Mouse (Mus musculus) midbrain, embryonic 14.5 days (tissue): ENCODE measurements around the gene Gnai2. TPM values are rescaled to one million over a fixed set of nuclear protein-coding genes. Genes with fewer than 3 reads are reported as not detected.

Experiments used
- ATAC-seq: fragments of 200-750 bp; cut with Nextera tagmentation; 2 replicates; pipeline ENCODE4 v1.8.0; 2017; ENCODE audit warnings: moderate number of reproducible peaks, moderate library complexity; ENCODE audit not compliant: low FRiP score, low TSS enrichment
- DNase-seq: peaks from one replicate; pipeline ENCODE4 v3.0.0-alpha.2; 2015
- H3K27ac ChIP-seq: fragments of 300-500 bp; sonication (generic); replicated peaks from 2 replicates; pipeline ENCODE4 v1.5.1; 2014; ENCODE audit warnings: mild to moderate bottlenecking, low read depth, low read length, moderate library complexity
- H3K27me3 ChIP-seq: fragments of 300-500 bp; sonication (generic); 2 replicates; pipeline ENCODE4 v1.6.1; 2014; ENCODE audit warnings: low read length, control low read depth, mixed read lengths; ENCODE audit not compliant: control insufficient read depth, insufficient read depth
- H3K36me3 ChIP-seq: fragments of 300-500 bp; sonication (generic); 2 replicates; pipeline ENCODE4 v1.6.1; 2014; ENCODE audit warnings: low read length, control low read depth; ENCODE audit not compliant: control insufficient read depth, insufficient read depth
- H3K4me1 ChIP-seq: fragments of 300-500 bp; sonication (generic); 2 replicates; pipeline ENCODE4 v1.6.1; 2014; ENCODE audit warnings: mild to moderate bottlenecking, antibody characterized with exemption, low read length, control low read depth; ENCODE audit not compliant: control insufficient read depth, insufficient read depth
- H3K4me2 ChIP-seq: fragments of 300-500 bp; sonication (generic); 2 replicates; pipeline ENCODE4 v1.6.1; 2014; ENCODE audit warnings: mild to moderate bottlenecking, low read length, moderate library complexity
- H3K4me3 ChIP-seq: fragments of 300-500 bp; sonication (generic); replicated peaks from 2 replicates; pipeline ENCODE4 v1.5.1; 2014; ENCODE audit warnings: low read depth, low read length
- H3K9ac ChIP-seq: fragments of 300-500 bp; sonication (generic); replicated peaks from 2 replicates; pipeline ENCODE4 v1.6.1; 2014; ENCODE audit warnings: mild to moderate bottlenecking, low read length, moderate library complexity
- H3K9me3 ChIP-seq: fragments of 300-500 bp; sonication (generic); 2 replicates; pipeline ENCODE4 v1.6.1; 2016; ENCODE audit warnings: low read length, control low read depth, mixed read lengths; ENCODE audit not compliant: control insufficient read depth
- WGBS: fragments of 180-500 bp; shearing (Covaris S2); extraction: QIAGEN DNeasy Blood & Tissue Kit; methylation state at CpG from one replicate; pipeline ENCODE4 v1.1.7; 2014; 5-methylcytosine and 5-hydroxymethylcytosine counted together
- polyA plus RNA-seq: library from polyadenylated mRNA; unstranded; fragments of >200 nt; fragmentation: Nextera tagmentation; extraction: Ambion mirVana; gene quantifications from 2 replicates; pipeline ENCODE4 v1.2.1, GENCODE M21; 2014

Gene Gnai2
- polyA plus RNA-seq, 1 experiment from 2014 or later = 326 TPM

GRCm38 (mm10) chr9:107650708-107651481 is 15.7 kb upstream of the Gnai2 start:
- Histone ChIP-seq H3K4me1 (no peaks in the 10 kb centered on the region), H3K27me3 (no peaks in the 10 kb centered on the region), H3K4me3 (no peak overlapping the region), H3K36me3 (no peaks in the 10 kb centered on the region), H3K27ac (peak overlapping the region; percentile 56; the same call in 1 of the 2 replicates), H3K9me3 (no peaks in the 10 kb centered on the region), H3K4me2 (no peak overlapping the region), H3K9ac (no peak overlapping the region)
- ATAC-seq (peak; percentile 73), DNase-seq (peak; percentile 69)
- WGBS = 24% methylated on average over 12 of the region's 12 CpGs

- peak overlapping the region; percentile 56; the same call in 1 of the 2 replicates for H3K27ac ChIP-seq
- 65% methylated on average over 7 of the region's 7 CpGs for whole genome bisulfite sequencing
- H3K9ac ChIP-seq = no peak overlapping the region
- no peak for ATAC-seq
- no peak for DNase-seq
- H3K4me3 ChIP-seq = no peak overlapping the region
- no peaks in the 10 kb centered on the region for H3K27me3 ChIP-seq
- H3K36me3 ChIP-seq = no peaks in the 10 kb centered on the region
- no peak overlapping the region for H3K4me2 ChIP-seq
- no peaks in the 10 kb centered on the region for H3K9me3 ChIP-seq
- no peaks in the 10 kb centered on the region for H3K4me1 ChIP-seq
Observed at GRCm38 (mm10) chr9:107650225-107650624, 15.1 kb upstream of the Gnai2 start.

GRCm38 (mm10) chr9:107648767-107649166 is 13.6 kb upstream of the Gnai2 start:
- Histone ChIP-seq H3K4me2 (no peak overlapping the region), H3K4me1 (peaks cover 4% of the 10 kb centered on the region; the same call in 1 of the 2 replicates), H3K27me3 (no peaks in the 10 kb centered on the region), H3K4me3 (no peak overlapping the region), H3K9me3 (no peaks in the 10 kb centered on the region), H3K36me3 (no peaks in the 10 kb centered on the region), H3K27ac (no peak overlapping the region), H3K9ac (no peak overlapping the region)
- WGBS = 82% methylated on average over 3 of the region's 3 CpGs
- ATAC-seq (no peak), DNase-seq (no peak)

- no peak overlapping the region for H3K4me3 ChIP-seq
- H3K27ac ChIP-seq = no peak overlapping the region
- WGBS = 84% methylated on average over 6 of the region's 6 CpGs
- ATAC-seq (no peak), DNase-seq (no peak)
- H3K9ac ChIP-seq = no peak overlapping the region
- H3K9me3 ChIP-seq = no peaks in the 10 kb centered on the region
- H3K27me3 ChIP-seq = no peaks in the 10 kb centered on the region
- H3K4me1 ChIP-seq = peaks cover 4% of the 10 kb centered on the region; the same call in 1 of the 2 replicates
- H3K4me2 ChIP-seq = no peak overlapping the region
- no peaks in the 10 kb centered on the region for H3K36me3 ChIP-seq
Observed at GRCm38 (mm10) chr9:107646975-107647374, 11.8 kb upstream of the Gnai2 start.

GRCm38 (mm10) chr9:107645577-107645976 is 10.4 kb upstream of the Gnai2 start:
- 0 out of 2 replicates have a peak, but pooled peaks have one; percentile 62 for ATAC-seq
- Histone ChIP-seq H3K36me3 (no peaks in the 10 kb centered on the region), H3K27ac (no peak overlapping the region), H3K9me3 (no peaks in the 10 kb centered on the region), H3K27me3 (no peaks in the 10 kb centered on the region), H3K4me2 (no peak overlapping the region), H3K9ac (no peak overlapping the region), H3K4me3 (no peak overlapping the region), H3K4me1 (peaks cover 4% of the 10 kb centered on the region; the same call in 1 of the 2 replicates)
- 12% methylated on average over 5 of the region's 5 CpGs for WGBS
- peak; percentile 94 for DNase-seq

GRCm38 (mm10) chr9:107645153-107645510 is 10.0 kb upstream of the Gnai2 start:
- WGBS = 59% methylated on average over 7 of the region's 7 CpGs
- Histone ChIP-seq H3K4me3 (no peak overlapping the region), H3K4me2 (no peak overlapping the region), H3K9ac (no peak overlapping the region), H3K27me3 (no peaks in the 10 kb centered on the region), H3K9me3 (no peaks in the 10 kb centered on the region), H3K4me1 (peaks cover 4% of the 10 kb centered on the region; the same call in 1 of the 2 replicates), H3K27ac (no peak overlapping the region), H3K36me3 (no peaks in the 10 kb centered on the region)
- 0 out of 2 replicates have a peak, but pooled peaks have one; percentile 18 for ATAC-seq
- no peak for DNase-seq

- ATAC-seq = peak; percentile 65; the same call in 1 of the 2 replicates
Observed at GRCm38 (mm10) chr9:107644495-107645152, 9.5 kb upstream of the Gnai2 start.

GRCm38 (mm10) chr9:107643544-107644214 is 8.5 kb upstream of the Gnai2 start:
- Histone ChIP-seq H3K27me3 (no peaks in the 10 kb centered on the region), H3K9me3 (no peaks in the 10 kb centered on the region), H3K27ac (no peak overlapping the region), H3K36me3 (no peaks in the 10 kb centered on the region), H3K4me3 (no peak overlapping the region), H3K4me2 (peak overlapping the region; percentile 67; the same call in 1 of the 2 replicates), H3K4me1 (peaks cover 4% of the 10 kb centered on the region; the same call in 1 of the 2 replicates), H3K9ac (peak overlapping the region; percentile 54; the same call in 1 of the 2 replicates)
- ATAC-seq (no peak), DNase-seq (no peak)
- 93% methylated on average over 13 of the region's 13 CpGs for WGBS

More at GRCm38 (mm10) chr9:107644495-107645152, 9.5 kb upstream of the Gnai2 start:
- H3K36me3 ChIP-seq = no peaks in the 10 kb centered on the region
- H3K4me3 ChIP-seq = peak overlapping the region; percentile 35
- H3K9ac ChIP-seq = peak overlapping the region; percentile 54
- H3K4me1 ChIP-seq = peaks cover 4% of the 10 kb centered on the region; the same call in 1 of the 2 replicates
- 5% methylated on average over 35 of the region's 35 CpGs for WGBS
- H3K4me2 ChIP-seq = peak overlapping the region; percentile 67
- peak overlapping the region; percentile 66; the same call in 1 of the 2 replicates for H3K27ac ChIP-seq
- DNase-seq = peak; percentile 97
- H3K27me3 ChIP-seq = no peaks in the 10 kb centered on the region
- no peaks in the 10 kb centered on the region for H3K9me3 ChIP-seq
